Mouse (Mus musculus) lung, embryonic 15.5 days (tissue): Measurements from ENCODE around the gene Zfp654. TPM values are rescaled to one million over a fixed set of nuclear protein-coding genes. Genes with fewer than 3 reads are reported as not detected.

ENCODE experiments used
- ATAC-seq: fragments of 200-750 bp; cut with Nextera tagmentation; 2 replicates; pipeline ENCODE4 v1.8.0; 2017; ENCODE audit warnings: moderate number of reproducible peaks, borderline replicate concordance; ENCODE audit not compliant: low FRiP score, low TSS enrichment; ENCODE audit errors: extremely low read depth
- H3K27ac ChIP-seq: fragments of 300-500 bp; sonication (generic); 2 replicates; pipeline ENCODE4 v1.5.1; 2015; ENCODE audit warnings: moderate library complexity, mild to moderate bottlenecking, inconsistent platforms
- H3K27me3 ChIP-seq: fragments of 300-500 bp; sonication (generic); 2 replicates; pipeline ENCODE4 v1.6.1; 2015; ENCODE audit warnings: inconsistent platforms
- H3K36me3 ChIP-seq: fragments of 300-500 bp; sonication (generic); 2 replicates; pipeline ENCODE4 v1.6.1; 2015; ENCODE audit warnings: inconsistent platforms
- H3K4me1 ChIP-seq: fragments of 300-500 bp; sonication (generic); 2 replicates; pipeline ENCODE4 v1.6.1; 2015; ENCODE audit warnings: inconsistent platforms
- H3K4me2 ChIP-seq: fragments of 300-500 bp; sonication (generic); 2 replicates; pipeline ENCODE4 v1.6.1; 2015; ENCODE audit warnings: inconsistent platforms, mild to moderate bottlenecking, moderate library complexity
- H3K4me3 ChIP-seq: fragments of 300-500 bp; sonication (generic); 2 replicates; pipeline ENCODE4 v1.5.1; 2015; ENCODE audit warnings: mild to moderate bottlenecking, inconsistent platforms
- H3K9ac ChIP-seq: fragments of 300-500 bp; sonication (generic); 2 replicates; pipeline ENCODE4 v1.6.1; 2015; ENCODE audit warnings: inconsistent platforms
- H3K9me3 ChIP-seq: fragments of 300-500 bp; sonication (generic); 2 replicates; pipeline ENCODE4 v1.6.1; 2016; ENCODE audit warnings: inconsistent platforms
- WGBS: fragments of 180-500 bp; shearing (Covaris S2); methylation state at CpG from one replicate; pipeline ENCODE4 v1.1.7; 2015; 5-methylcytosine and 5-hydroxymethylcytosine counted together
- polyA plus RNA-seq: library from polyadenylated mRNA; unstranded; fragments of >200 nt; fragmentation: Nextera tagmentation; extraction: Ambion mirVana; gene quantifications from 2 replicates; pipeline ENCODE4 v1.2.1, GENCODE M21; 2015

Gene Zfp654
- polyA plus RNA-seq, 1 experiment from 2014 or later = 6.6 TPM

DNA sequence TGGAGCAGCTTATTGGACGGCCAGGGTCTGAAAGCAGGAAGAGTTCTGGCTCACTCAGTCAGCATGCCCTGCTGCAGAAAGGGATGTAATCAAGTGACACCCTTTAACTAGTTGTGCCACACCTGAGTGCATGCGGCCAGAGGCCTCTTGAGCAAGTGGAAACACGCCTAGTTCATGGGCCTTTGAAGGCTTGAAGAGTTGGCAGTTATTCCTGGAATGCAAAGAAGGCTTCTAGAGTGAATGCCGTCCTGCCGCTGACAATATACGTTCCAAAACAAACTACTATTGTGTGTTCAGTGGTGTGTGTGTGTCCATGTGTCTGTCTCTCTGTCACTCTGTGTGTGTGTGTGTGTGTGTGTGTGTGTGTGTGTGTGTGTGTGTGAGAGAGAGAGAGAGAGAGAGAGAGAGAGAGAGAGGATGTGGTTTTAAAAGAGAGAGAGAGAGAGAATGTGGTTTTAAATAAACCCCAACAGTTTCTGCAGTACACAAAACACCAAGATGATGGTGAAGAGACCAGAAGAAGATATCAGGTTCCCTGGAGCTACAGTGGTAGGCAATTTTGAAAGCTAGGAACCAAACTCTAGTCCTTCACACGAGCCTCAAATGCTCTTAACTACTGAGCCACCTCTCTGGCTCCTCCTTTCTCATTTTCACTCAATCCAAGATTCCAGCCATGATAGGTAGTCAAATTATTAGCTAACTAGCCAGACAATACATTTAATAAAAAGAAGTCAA, 93.6 kb downstream of the Zfp654 start:
- Histone ChIP-seq H3K27me3 (no peaks in the 10 kb centered on the region), H3K9ac (no peak overlapping the region), H3K9me3 (0 out of 2 replicates have a peak, but pooled peaks cover under 1% of the 10 kb centered on the region), H3K27ac (peak overlapping the region; percentile 64), H3K4me1 (peaks cover 14% of the 10 kb centered on the region), H3K4me2 (no peak overlapping the region), H3K4me3 (no peak overlapping the region), H3K36me3 (peaks cover 6% of the 10 kb centered on the region)
- WGBS = 69% methylated on average over 7 of the region's 7 CpGs
- peak; percentile 60 for ATAC-seq

GRCm38 (mm10) chr16:64756321-64756720, 95.1 kb downstream of the Zfp654 start:
- Histone ChIP-seq H3K9me3 (no peaks in the 10 kb centered on the region), H3K27me3 (no peaks in the 10 kb centered on the region), H3K27ac (no peak overlapping the region), H3K4me3 (no peak overlapping the region), H3K36me3 (no peaks in the 10 kb centered on the region), H3K4me2 (no peak overlapping the region), H3K9ac (no peak overlapping the region), H3K4me1 (peaks cover 14% of the 10 kb centered on the region)
- WGBS = 80% methylated on average over 6 of the region's 6 CpGs
- ATAC-seq = no peak

- no peaks in the 10 kb centered on the region for H3K9me3 ChIP-seq
- H3K27ac ChIP-seq = no peak overlapping the region
- ATAC-seq = no peak; the same call in 1 of the 2 replicates
- no peak overlapping the region for H3K4me3 ChIP-seq
- no peaks in the 10 kb centered on the region for H3K36me3 ChIP-seq
- H3K9ac ChIP-seq = no peak overlapping the region
- no peaks in the 10 kb centered on the region for H3K27me3 ChIP-seq
- H3K4me2 ChIP-seq = no peak overlapping the region
- peaks cover 14% of the 10 kb centered on the region for H3K4me1 ChIP-seq
- WGBS = 37% methylated on average over 3 of the region's 3 CpGs
Observed at GRCm38 (mm10) chr16:64754743-64755139, 96.7 kb downstream of the Zfp654 start.

GRCm38 (mm10) chr16:64753990-64754742, 97.3 kb downstream of the Zfp654 start:
- no peak overlapping the region for H3K27ac ChIP-seq
- no peak overlapping the region for H3K9ac ChIP-seq
- no peak overlapping the region for H3K4me2 ChIP-seq
- 43% methylated on average over 3 of the region's 3 CpGs for WGBS
- no peak for ATAC-seq
- H3K9me3 ChIP-seq = no peaks in the 10 kb centered on the region
- H3K36me3 ChIP-seq = no peaks in the 10 kb centered on the region
- H3K4me3 ChIP-seq = no peak overlapping the region
- peaks cover 10% of the 10 kb centered on the region for H3K4me1 ChIP-seq
- H3K27me3 ChIP-seq = no peaks in the 10 kb centered on the region

- Histone ChIP-seq H3K27ac (no peak overlapping the region), H3K4me1 (no peaks in the 10 kb centered on the region), H3K9me3 (no peaks in the 10 kb centered on the region), H3K4me3 (no peak overlapping the region), H3K27me3 (no peaks in the 10 kb centered on the region), H3K36me3 (no peaks in the 10 kb centered on the region), H3K4me2 (no peak overlapping the region), H3K9ac (no peak overlapping the region)
- no peak; the same call in 1 of the 2 replicates for ATAC-seq
- WGBS = 7% methylated on average over 10 of the region's 10 CpGs
Observed at GRCm38 (mm10) chr16:64748237-64748636, 103.2 kb downstream of the Zfp654 start.

GRCm38 (mm10) chr16:64745089-64745488, 106.4 kb downstream of the Zfp654 start:
- no peaks in the 10 kb centered on the region for H3K27me3 ChIP-seq
- no peaks in the 10 kb centered on the region for H3K4me1 ChIP-seq
- no peak overlapping the region for H3K4me3 ChIP-seq
- H3K36me3 ChIP-seq = no peaks in the 10 kb centered on the region
- no peak overlapping the region for H3K4me2 ChIP-seq
- ATAC-seq = no peak
- WGBS = 82% methylated on average over 4 of the region's 4 CpGs
- no peak overlapping the region for H3K9ac ChIP-seq
- H3K9me3 ChIP-seq = no peaks in the 10 kb centered on the region
- no peak overlapping the region for H3K27ac ChIP-seq

DNA sequence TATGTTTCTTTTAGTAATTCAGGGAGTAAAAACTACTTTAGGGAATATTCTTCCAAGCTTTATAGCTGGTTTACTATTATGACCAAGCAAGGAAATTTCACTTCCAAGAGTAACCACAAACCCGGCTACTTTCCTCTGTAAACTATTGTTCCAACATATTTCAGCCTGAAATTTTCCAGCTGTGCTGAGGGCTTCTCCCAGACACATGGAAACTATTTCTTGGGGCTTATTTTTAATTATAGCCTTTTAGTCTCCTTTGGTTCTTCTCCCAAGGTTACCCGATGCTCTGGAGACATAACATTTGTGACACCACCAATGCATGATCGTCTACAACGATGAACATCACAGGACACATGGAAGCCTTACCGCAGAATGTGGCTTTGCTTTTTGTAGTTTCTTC, 114.2 kb downstream of the Zfp654 start:
- H3K9ac ChIP-seq = no peak overlapping the region
- no peak overlapping the region for H3K4me3 ChIP-seq
- H3K4me2 ChIP-seq = no peak overlapping the region
- no peaks in the 10 kb centered on the region for H3K9me3 ChIP-seq
- H3K36me3 ChIP-seq = no peaks in the 10 kb centered on the region
- no peak overlapping the region for H3K27ac ChIP-seq
- WGBS = 71% methylated on average over 5 of the region's 5 CpGs
- no peaks in the 10 kb centered on the region for H3K27me3 ChIP-seq
- ATAC-seq = no peak
- no peaks in the 10 kb centered on the region for H3K4me1 ChIP-seq

Other genes with a start within 250 kb of the Zfp654 start
- not detected in 2 replicates for gene Csnka2ip, start 249.2 kb downstream of the Zfp654 start, polyA plus RNA-seq
- 23.8 and 24.9 TPM in 2 replicates for gene 4930453N24Rik, start 80.5 kb downstream of the Zfp654 start, polyA plus RNA-seq
- 86.1 and 88.1 TPM in 2 replicates for gene Cggbp1, start 344 bp upstream of the Zfp654 start, polyA plus RNA-seq